Mouse (Mus musculus) kidney, adult 2 months (tissue): ENCODE measurements around the gene Sult4a1. TPM values are rescaled to one million over a fixed set of nuclear protein-coding genes. Genes with fewer than 3 reads are reported as not detected.

Experiments used
- DNase-seq: peaks from one replicate; pipeline ENCODE4 v3.0.0; 2021
- H3K27ac ChIP-seq: fragments of 200-500 bp; 2 replicates; pipeline ENCODE4 v1.5.1; 2012; ENCODE audit warnings: low read depth, low read length, control low read depth, inconsistent platforms; ENCODE audit not compliant: insufficient read depth
- H3K27me3 ChIP-seq: fragments of 200-500 bp; replicated peaks from 2 replicates; pipeline ENCODE4 v1.6.1; 2012; ENCODE audit warnings: mild to moderate bottlenecking, moderate library complexity, low read length, inconsistent platforms; ENCODE audit not compliant: control insufficient read depth, insufficient read depth
- H3K36me3 ChIP-seq: fragments of 200-500 bp; 2 replicates; pipeline ENCODE4 v1.6.1; 2012; ENCODE audit warnings: mild to moderate bottlenecking, moderate library complexity, low read length, inconsistent platforms; ENCODE audit not compliant: control insufficient read depth, insufficient read depth
- H3K4me1 ChIP-seq: fragments of 200-500 bp; 2 replicates; pipeline ENCODE4 v1.6.1; 2011; ENCODE audit warnings: low read length; ENCODE audit not compliant: control insufficient read depth, insufficient read depth
- H3K4me3 ChIP-seq: fragments of 200-500 bp; 2 replicates; pipeline ENCODE4 v1.5.1; 2011; ENCODE audit warnings: mild to moderate bottlenecking, low read depth, low read length, control low read depth; ENCODE audit not compliant: insufficient read depth
- CTCF ChIP-seq: fragments of 200-500 bp; conservative IDR thresholded peaks from 2 replicates; pipeline ENCODE4 v1.5.1; 2011; ENCODE audit warnings: low read depth, mild to moderate bottlenecking, control low read depth, low read length, moderate library complexity, mixed read lengths; ENCODE audit not compliant: insufficient read depth, insufficient read length
- POLR2A ChIP-seq: fragments of 200-500 bp; IDR thresholded peaks from one replicate; pipeline ENCODE4 v1.6.1; 2011; ENCODE audit warnings: low read depth, low read length, control low read depth
- WGBS: fragments of 180-500 bp; shearing (Covaris S2); methylation state at CpG from one replicate; pipeline ENCODE4 v1.1.7; 2018; 5-methylcytosine and 5-hydroxymethylcytosine counted together
- polyA plus RNA-seq: library from polyadenylated mRNA; depleted of rRNA; stranded (reverse); fragments of >200 nt; gene quantifications from 2 replicates; pipeline ENCODE4 v1.2.3, GENCODE M21; 2012; rRNA removed

Gene Sult4a1
- polyA plus RNA-seq = 0.69 and 1.5 TPM in 2 replicates

DNA sequence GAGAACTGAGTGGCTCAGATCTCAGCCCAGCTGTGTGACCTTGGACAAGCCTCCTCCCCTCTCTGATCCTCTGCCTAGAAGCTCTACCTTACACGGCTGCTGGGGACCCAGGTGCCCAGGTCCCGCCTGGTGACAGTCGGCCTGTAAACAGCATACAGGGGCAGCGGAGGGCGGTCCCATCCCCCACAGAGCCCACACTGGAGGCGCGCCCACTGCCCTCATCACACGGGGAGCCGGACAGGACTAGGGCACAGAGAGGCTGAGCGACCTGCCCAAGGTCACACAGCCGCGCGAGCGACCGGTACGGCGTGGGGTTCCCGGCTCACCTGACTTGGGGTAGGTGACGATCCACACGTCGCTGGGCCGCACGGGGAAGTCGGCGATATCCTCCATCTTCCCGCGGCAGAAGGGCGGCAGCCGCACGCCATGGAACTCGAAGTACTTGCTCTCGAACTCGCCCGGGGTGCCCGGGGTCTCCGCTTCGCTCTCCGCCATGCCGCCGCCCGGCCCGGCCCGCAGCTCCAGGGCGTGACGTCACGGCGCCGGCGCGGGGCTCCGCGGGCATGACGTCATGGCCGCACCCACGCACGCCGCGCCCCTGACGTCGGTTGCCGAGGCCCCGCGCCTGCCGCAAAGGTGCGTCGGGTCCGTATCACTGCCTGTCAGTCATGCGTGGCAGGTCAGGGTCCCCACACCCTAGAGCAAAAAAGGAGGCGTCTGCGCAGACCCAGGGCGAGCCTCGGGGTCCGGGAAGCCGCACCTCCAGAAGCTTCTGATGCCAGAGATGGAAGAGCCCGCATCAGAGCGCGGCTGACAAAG lies at the start of gene Sult4a1:
Gene Sult4a1, minus strand, starts transcription at position 650 of the 819 bp plus-strand sequence.
- TF ChIP-seq CTCF (no peak), POLR2A (no peak)
- WGBS = 2% methylated on average over 77 of the region's 77 CpGs
- DNase-seq = no peak
- Histone ChIP-seq H3K4me3 (peak within 1 kb of the TSS; percentile 2; the same call in 1 of the 2 replicates), H3K27ac (no peak within 1 kb of the TSS), H3K4me1 (no peaks in the 10 kb centered on the region), H3K36me3 (no peaks in the 10 kb centered on the region), H3K27me3 (peaks cover 5% of the 10 kb centered on the region; the same call in 1 of the 2 replicates)

- no peak overlapping the region for H3K27ac ChIP-seq
- H3K27me3 ChIP-seq = no peaks in the 10 kb centered on the region
- TF ChIP-seq CTCF (no peak), POLR2A (no peak)
- H3K4me3 ChIP-seq = no peak overlapping the region
- 77% methylated on average over 5 of the region's 5 CpGs for WGBS
- no peaks in the 10 kb centered on the region for H3K36me3 ChIP-seq
- H3K4me1 ChIP-seq = no peaks in the 10 kb centered on the region
- no peak for DNase-seq
Observed at GRCm38 (mm10) chr15:84140929-84141328, 35.4 kb upstream of the Sult4a1 start.

DNA sequence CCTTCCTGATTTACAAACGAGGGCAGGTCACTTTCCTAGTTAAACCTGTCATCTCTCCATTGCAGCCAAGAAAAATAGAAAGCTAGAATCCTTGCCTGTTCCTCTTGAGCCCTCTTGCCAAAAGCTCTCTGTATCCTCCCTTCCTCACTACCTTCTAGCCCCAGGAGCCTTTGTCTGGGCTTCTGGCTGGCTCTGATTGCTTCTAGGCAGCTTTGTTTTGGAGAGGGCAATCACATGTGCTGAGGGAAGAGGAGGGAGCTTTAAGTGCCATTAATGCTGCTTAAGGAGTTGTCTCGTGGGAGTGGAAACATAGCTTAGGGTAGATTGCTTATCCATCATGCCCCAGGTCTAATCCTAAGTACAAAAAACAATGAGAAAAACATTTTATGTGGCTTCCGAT lies 34.6 kb upstream of the Sult4a1 start:
- TF ChIP-seq POLR2A (no peak), CTCF (no peak)
- DNase-seq = no peak
- Histone ChIP-seq H3K27ac (no peak overlapping the region), H3K4me3 (no peak overlapping the region), H3K27me3 (no peaks in the 10 kb centered on the region), H3K36me3 (no peaks in the 10 kb centered on the region), H3K4me1 (no peaks in the 10 kb centered on the region)
- WGBS = 53% methylated on average over 3 of the region's 3 CpGs

DNA sequence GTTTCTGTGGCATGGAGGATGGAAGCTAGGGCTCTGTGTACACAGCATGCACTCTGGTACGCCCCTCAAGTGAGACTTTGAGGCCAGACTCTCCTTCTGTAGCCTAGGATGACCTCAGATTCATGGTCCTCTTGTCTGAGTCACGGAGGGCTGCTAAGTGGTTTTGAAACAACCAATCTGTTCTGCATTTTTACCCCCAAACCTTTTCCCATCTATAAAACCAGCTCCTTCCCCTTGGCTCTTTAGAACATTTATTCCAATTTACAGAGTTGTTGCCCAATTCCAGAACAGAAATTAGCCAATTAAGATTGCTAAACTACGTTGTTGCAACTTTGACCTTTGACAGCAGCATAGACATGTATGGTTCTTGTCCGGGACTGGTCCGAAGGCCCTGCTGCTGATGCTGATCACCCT lies 34.0 kb upstream of the Sult4a1 start:
- 70% methylated on average over 5 of the region's 5 CpGs for WGBS
- no peak overlapping the region for H3K27ac ChIP-seq

GRCm38 (mm10) chr15:84136473-84137415 lies 31.2 kb upstream of the Sult4a1 start:
- DNase-seq = no peak
- Histone ChIP-seq H3K27me3 (no peaks in the 10 kb centered on the region), H3K4me1 (no peaks in the 10 kb centered on the region), H3K4me3 (no peak overlapping the region), H3K36me3 (no peaks in the 10 kb centered on the region), H3K27ac (no peak overlapping the region)
- 58% methylated on average over 12 of the region's 12 CpGs for WGBS
- TF ChIP-seq CTCF = no peak
- TF ChIP-seq POLR2A = no peak

More for the DNA sequence above, 34.0 kb upstream of the Sult4a1 start:
- TF ChIP-seq CTCF = no peak
- no peak for TF ChIP-seq POLR2A
- Histone ChIP-seq H3K4me1 (no peaks in the 10 kb centered on the region), H3K4me3 (no peak overlapping the region), H3K27me3 (no peaks in the 10 kb centered on the region), H3K36me3 (no peaks in the 10 kb centered on the region)
- no peak for DNase-seq

GRCm38 (mm10) chr15:84135472-84135871 lies 29.9 kb upstream of the Sult4a1 start:
- WGBS = 84% methylated on average over 5 of the region's 5 CpGs
- H3K27ac ChIP-seq = no peak overlapping the region
- H3K4me1 ChIP-seq = no peaks in the 10 kb centered on the region
- H3K27me3 ChIP-seq = no peaks in the 10 kb centered on the region
- no peaks in the 10 kb centered on the region for H3K36me3 ChIP-seq
- DNase-seq = no peak
- no peak overlapping the region for H3K4me3 ChIP-seq
- peak; percentile 62 for TF ChIP-seq CTCF
- no peak for TF ChIP-seq POLR2A
